Mouse (Mus musculus): ENCODE results near the gene Prkch. TPM values are rescaled to one million over a fixed set of nuclear protein-coding genes. Genes with fewer than 3 reads are reported as not detected.

Prkch gene
- total RNA-seq, 2 experiments from 2014 or later: 7.3 to 9.1 TPM

DNA sequence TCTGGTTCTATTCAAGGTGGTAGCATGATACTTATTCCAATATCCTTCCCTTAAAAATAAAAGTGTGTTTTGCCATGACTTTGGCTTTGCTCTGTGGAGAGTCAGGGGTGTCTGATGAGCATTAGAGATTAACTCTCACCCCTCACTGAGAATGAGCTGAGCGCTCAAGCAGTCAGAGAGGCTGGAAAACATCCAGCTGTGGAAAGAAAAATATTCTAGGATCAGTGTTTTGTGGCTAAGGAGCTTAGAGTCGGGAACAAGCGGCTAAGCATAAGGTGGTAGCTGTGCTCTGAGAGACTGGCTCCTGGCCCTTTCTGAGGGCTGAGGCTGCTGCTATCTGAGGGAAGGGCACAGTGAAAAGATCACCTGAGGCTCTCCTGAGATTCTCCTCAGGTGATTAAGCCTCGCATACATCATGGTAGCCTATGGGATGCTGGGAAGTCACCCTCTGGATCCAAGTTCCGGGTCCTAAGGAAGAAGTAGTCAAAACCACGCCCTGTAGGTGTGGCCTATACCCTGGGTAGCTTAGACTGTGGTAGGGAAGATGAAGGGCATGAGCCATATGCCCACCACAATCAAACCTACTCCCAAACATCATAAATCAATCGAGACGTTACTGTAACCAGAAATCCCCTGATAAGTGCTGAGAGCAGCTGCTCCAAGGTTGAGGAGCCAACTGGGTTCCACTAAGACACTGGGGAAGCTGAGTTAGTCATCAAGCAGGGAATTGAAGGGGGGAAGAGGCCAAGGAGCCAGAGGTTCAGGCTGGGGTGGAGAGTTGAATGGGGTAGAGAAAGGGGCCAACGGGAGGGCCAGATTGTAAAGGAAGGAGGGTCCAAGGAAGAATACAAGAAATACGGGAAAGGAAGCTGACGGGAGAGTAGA is 228.7 kb downstream of the Prkch start:
- intact Hi-C loops (cut with DNase I): no loop called here
- no peak for DNase-seq

- intact Hi-C loops (cut with DNase I): no loop called here
- no peak for DNase-seq
Observed at GRCm38 (mm10) chr12:73814056-73814735, 229.6 kb downstream of the Prkch start.

- intact Hi-C loops (cut with DNase I): no loop called here
- no peak for DNase-seq
Observed at GRCm38 (mm10) chr12:73814897-73815296, 230.3 kb downstream of the Prkch start.

GRCm38 (mm10) chr12:73815463-73815862 is 230.9 kb downstream of the Prkch start:
- intact Hi-C loops (cut with DNase I): no loop called here
- DNase-seq: no peak

GRCm38 (mm10) chr12:73815892-73816291 is 231.3 kb downstream of the Prkch start:
- intact Hi-C loops (cut with DNase I): no loop called here
- DNase-seq: no peak

DNA sequence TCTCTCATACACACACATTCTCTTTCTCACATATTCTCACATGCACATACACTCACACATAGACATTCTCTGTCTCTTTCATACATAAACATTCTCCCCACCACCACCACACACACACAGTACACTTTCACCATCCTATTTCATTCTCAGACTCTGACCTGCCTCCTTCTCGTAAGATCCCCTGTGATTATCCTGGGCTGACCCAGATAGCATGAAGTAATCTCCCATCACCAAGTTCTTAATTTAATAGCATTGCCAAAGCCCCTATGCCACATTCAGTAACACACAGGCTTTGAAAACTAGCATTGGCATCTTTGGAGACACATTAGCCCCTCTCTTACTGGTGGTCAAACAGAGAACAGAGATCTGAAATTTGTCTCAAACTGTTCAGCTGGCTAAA is 232.3 kb downstream of the Prkch start:
- intact Hi-C loops (cut with DNase I): no loop called here

GRCm38 (mm10) chr12:73818801-73819200 is 234.2 kb downstream of the Prkch start:
- intact Hi-C loops (cut with DNase I): no loop called here
- DNase-seq: no peak

More for the DNA sequence above, 232.3 kb downstream of the Prkch start:
- no peak for DNase-seq

- intact Hi-C loops (cut with DNase I): no loop called here
- no peak for DNase-seq
Observed at GRCm38 (mm10) chr12:73821176-73821575, 236.6 kb downstream of the Prkch start.

DNA sequence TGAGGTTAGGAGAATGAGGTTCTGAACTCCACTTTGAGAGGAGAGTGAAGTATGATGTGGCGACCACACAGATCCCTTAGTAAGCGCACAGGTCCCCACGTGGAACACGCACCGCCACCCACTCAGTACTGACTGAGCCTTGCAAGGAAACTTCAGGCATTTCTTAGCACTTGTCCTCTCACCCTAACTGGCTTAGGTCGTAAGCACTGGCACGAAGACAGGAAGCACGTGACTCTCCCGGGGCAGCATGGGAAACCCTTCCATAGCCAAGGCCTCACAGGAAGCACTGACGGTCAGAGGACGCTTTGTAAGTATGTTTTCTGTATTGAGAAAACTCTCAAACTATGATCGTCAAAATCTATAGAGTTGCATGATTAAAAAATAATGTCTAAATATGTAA is 237.7 kb downstream of the Prkch start:
- DNase-seq: no peak
- intact Hi-C loops (cut with DNase I): no loop called here

GRCm38 (mm10) chr12:73824828-73825227 is 240.2 kb downstream of the Prkch start:
- intact Hi-C loops (cut with DNase I): no loop called here
- DNase-seq: no peak

Other genes with a start within 250 kb of the Prkch start
- under 1 TPM; 0.28 to 0.42 TPM for gene Tmem30b, start 38.4 kb upstream of the Prkch start, total RNA-seq (2021)